Mouse (Mus musculus) heart, embryonic 13.5 days (tissue): Measurements from ENCODE around the gene Olfr1154. TPM values are rescaled to one million over a fixed set of nuclear protein-coding genes. Genes with fewer than 3 reads are reported as not detected.

Source experiments
- ATAC-seq: fragments of 200-750 bp; cut with Nextera tagmentation; 2 replicates; pipeline ENCODE4 v1.8.0; 2017; ENCODE audit warnings: moderate TSS enrichment; ENCODE audit not compliant: insufficient number of reproducible peaks, low FRiP score, low TSS enrichment; ENCODE audit errors: extremely low read depth
- H3K27ac ChIP-seq: fragments of 300-500 bp; sonication (generic); replicated peaks from 2 replicates; pipeline ENCODE4 v1.5.1; 2015; ENCODE audit warnings: moderate library complexity, mild to moderate bottlenecking, inconsistent platforms
- H3K27me3 ChIP-seq: fragments of 300-500 bp; sonication (generic); replicated peaks from 2 replicates; pipeline ENCODE4 v1.6.1; 2015; ENCODE audit warnings: mild to moderate bottlenecking, inconsistent platforms
- H3K36me3 ChIP-seq: fragments of 300-500 bp; sonication (generic); 2 replicates; pipeline ENCODE4 v1.6.1; 2015; ENCODE audit warnings: mild to moderate bottlenecking, inconsistent platforms
- H3K4me1 ChIP-seq: fragments of 300-500 bp; sonication (generic); 2 replicates; pipeline ENCODE4 v1.6.1; 2015; ENCODE audit warnings: inconsistent platforms
- H3K4me2 ChIP-seq: fragments of 300-500 bp; sonication (generic); 2 replicates; pipeline ENCODE4 v1.6.1; 2015; ENCODE audit warnings: inconsistent platforms, mild to moderate bottlenecking, moderate library complexity
- H3K4me3 ChIP-seq: fragments of 300-500 bp; sonication (generic); 2 replicates; pipeline ENCODE4 v1.5.1; 2015; ENCODE audit warnings: moderate library complexity, mild to moderate bottlenecking, inconsistent platforms
- H3K9ac ChIP-seq: fragments of 300-500 bp; sonication (generic); 2 replicates; pipeline ENCODE4 v1.6.1; 2015; ENCODE audit warnings: inconsistent platforms, mild to moderate bottlenecking, moderate library complexity
- H3K9me3 ChIP-seq: fragments of 300-500 bp; sonication (generic); 2 replicates; pipeline ENCODE4 v1.6.1; 2016; ENCODE audit warnings: inconsistent platforms
- WGBS: fragments of 180-500 bp; shearing (Covaris S2); methylation state at CpG from one replicate; pipeline ENCODE4 v1.1.7; 2015; ENCODE audit warnings: mixed read lengths; 5-methylcytosine and 5-hydroxymethylcytosine counted together
- polyA plus RNA-seq: library from polyadenylated mRNA; unstranded; fragments of >200 nt; fragmentation: Nextera tagmentation; extraction: Ambion mirVana; gene quantifications from 2 replicates; pipeline ENCODE4 v1.2.1, GENCODE M21; 2015

The Olfr1154 gene
- not detected in 2 replicates for polyA plus RNA-seq

- Histone ChIP-seq H3K36me3 (no peaks in the 10 kb centered on the region), H3K4me3 (no peak within 1 kb of the TSS), H3K27me3 (no peaks in the 10 kb centered on the region), H3K4me1 (no peaks in the 10 kb centered on the region), H3K9ac (no peak within 1 kb of the TSS), H3K27ac (no peak within 1 kb of the TSS), H3K9me3 (no peaks in the 10 kb centered on the region), H3K4me2 (no peak within 1 kb of the TSS)
- WGBS = 74% methylated on average over 1 of the region's 1 CpGs
- no peak for ATAC-seq
Measured at GRCm38 (mm10) chr2:87905066-87905465, at the start of gene Olfr1154. Gene Olfr1154 (minus strand): TSS chr2:87905166.

DNA sequence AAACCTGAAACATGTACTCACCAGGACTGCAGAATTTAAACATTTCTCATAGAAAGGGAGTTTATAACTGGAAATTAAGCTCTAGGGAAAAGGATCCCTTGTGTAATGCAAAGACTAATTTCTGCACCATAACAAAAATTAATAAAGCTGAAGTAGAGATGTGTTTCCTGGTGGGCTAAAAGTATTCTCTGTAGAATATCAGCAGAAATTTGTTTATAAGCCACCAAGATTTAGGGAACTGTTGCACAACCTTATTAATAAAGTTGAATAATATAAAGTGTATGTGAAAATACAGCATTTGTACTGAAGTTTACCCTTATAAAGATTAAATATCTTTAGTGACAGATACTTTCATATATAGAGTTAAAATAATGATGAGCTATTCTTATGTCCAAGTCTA, 48.0 kb upstream of the Olfr1154 start, which contains the start of gene Olfr1156:
Gene Olfr1156, minus strand, starts transcription at position 101 of the 400 bp plus-strand sequence.
- Histone ChIP-seq H3K9me3 (no peaks in the 10 kb centered on the region), H3K4me1 (no peaks in the 10 kb centered on the region), H3K27ac (no peak within 1 kb of the TSS), H3K27me3 (no peaks in the 10 kb centered on the region), H3K9ac (no peak within 1 kb of the TSS), H3K4me2 (no peak within 1 kb of the TSS), H3K4me3 (no peak within 1 kb of the TSS), H3K36me3 (no peaks in the 10 kb centered on the region)
- no peak for ATAC-seq

DNA sequence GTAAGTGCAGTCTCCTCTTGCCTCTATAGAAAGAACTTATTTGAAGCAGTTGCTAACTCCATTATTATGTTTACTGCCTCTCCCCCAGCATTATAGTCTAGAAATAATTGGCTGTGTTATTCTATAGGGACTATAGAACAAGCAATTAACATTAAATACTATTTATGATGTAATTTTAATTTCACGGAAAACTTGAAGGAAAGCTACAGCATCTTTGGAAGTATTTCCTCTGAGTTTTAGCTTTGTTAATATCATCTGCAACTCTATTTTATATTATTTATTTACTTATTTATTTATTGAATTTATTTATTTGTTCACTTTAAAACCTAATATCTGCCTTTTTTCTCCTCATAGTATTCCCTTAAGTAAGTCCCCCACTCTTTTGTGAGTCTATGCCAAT, 40.1 kb upstream of the Olfr1154 start, which contains the start of gene Olfr1155:
Gene Olfr1155, minus strand, starts transcription at position 101 of the 400 bp plus-strand sequence.
- Histone ChIP-seq H3K4me2 (no peak within 1 kb of the TSS), H3K9ac (no peak within 1 kb of the TSS), H3K36me3 (no peaks in the 10 kb centered on the region), H3K27ac (no peak within 1 kb of the TSS), H3K9me3 (no peaks in the 10 kb centered on the region; the same call in 1 of the 2 replicates), H3K4me3 (no peak within 1 kb of the TSS), H3K4me1 (no peaks in the 10 kb centered on the region), H3K27me3 (no peaks in the 10 kb centered on the region)
- WGBS = 89% methylated on average over 1 of the region's 1 CpGs
- no peak for ATAC-seq

DNA sequence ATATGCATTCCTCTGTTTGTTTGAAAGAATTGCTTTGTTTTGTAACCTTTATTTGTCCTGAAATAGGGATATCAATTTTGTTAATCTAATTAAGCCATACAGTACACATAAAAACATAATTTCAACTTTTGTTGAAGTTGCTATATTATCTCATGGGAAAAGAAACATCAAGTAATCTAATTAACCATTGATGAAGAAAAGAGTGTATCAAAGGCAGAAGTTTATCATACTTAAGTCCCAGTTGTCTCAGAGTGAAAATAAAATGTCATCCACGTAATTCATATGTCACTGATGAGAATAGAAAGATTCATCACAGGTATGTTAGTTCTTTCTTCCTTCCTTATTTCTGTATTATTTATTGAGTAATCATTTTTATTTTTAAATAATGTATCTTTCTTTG, 10.3 kb downstream of the Olfr1154 start, which contains the start of gene Olfr1153:
Gene Olfr1153, plus strand, starts transcription at position 301 of the 400 bp plus-strand sequence.
- H3K9me3 ChIP-seq = no peaks in the 10 kb centered on the region
- ATAC-seq = no peak
- H3K36me3 ChIP-seq = no peaks in the 10 kb centered on the region
- H3K9ac ChIP-seq = no peak within 1 kb of the TSS
- no peak within 1 kb of the TSS for H3K4me2 ChIP-seq
- no peak within 1 kb of the TSS for H3K4me3 ChIP-seq
- WGBS = 64% methylated on average over 1 of the region's 1 CpGs
- H3K4me1 ChIP-seq = no peaks in the 10 kb centered on the region
- H3K27me3 ChIP-seq = no peaks in the 10 kb centered on the region
- H3K27ac ChIP-seq = no peak within 1 kb of the TSS

DNA sequence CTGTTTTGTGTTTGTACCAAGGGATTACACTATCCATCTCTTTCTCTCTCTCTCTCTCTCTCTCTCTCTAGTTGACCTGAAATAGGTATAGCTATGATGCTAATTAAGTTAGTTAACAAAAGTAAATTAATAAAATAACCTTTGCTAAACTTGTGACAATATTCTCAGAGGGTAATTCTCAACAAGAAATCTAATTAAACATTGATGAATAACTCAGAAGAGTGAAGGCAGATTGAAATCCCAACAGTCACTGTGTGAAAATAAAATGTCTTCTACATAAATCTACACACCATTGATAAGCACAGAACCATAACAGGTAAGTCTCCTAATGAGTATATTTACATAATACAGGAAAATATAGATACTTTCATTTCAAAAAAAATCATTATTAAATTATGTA, 38.8 kb downstream of the Olfr1154 start, which contains the start of gene Olfr1152:
Gene Olfr1152, plus strand, starts transcription at position 301 of the 400 bp plus-strand sequence.
- no peak for ATAC-seq

GRCm38 (mm10) chr2:87855562-87855961, 49.4 kb downstream of the Olfr1154 start, which contains the start of gene Olfr1151:
Gene Olfr1151 (plus strand): TSS chr2:87855862.
- Histone ChIP-seq H3K4me1 (no peaks in the 10 kb centered on the region), H3K4me2 (no peak within 1 kb of the TSS), H3K9ac (no peak within 1 kb of the TSS), H3K27ac (no peak within 1 kb of the TSS), H3K27me3 (no peaks in the 10 kb centered on the region), H3K9me3 (peaks cover 3% of the 10 kb centered on the region; the same call in 1 of the 2 replicates), H3K36me3 (no peaks in the 10 kb centered on the region), H3K4me3 (no peak within 1 kb of the TSS)
- ATAC-seq = no peak
- WGBS = 77% methylated on average over 1 of the region's 1 CpGs

More for the DNA sequence above, 38.8 kb downstream of the Olfr1154 start, which contains the start of gene Olfr1152:
- Histone ChIP-seq H3K4me3 (no peak within 1 kb of the TSS), H3K4me1 (no peaks in the 10 kb centered on the region), H3K9me3 (0 out of 2 replicates have a peak, but pooled peaks cover 3% of the 10 kb centered on the region), H3K27ac (no peak within 1 kb of the TSS), H3K27me3 (no peaks in the 10 kb centered on the region), H3K4me2 (no peak within 1 kb of the TSS), H3K36me3 (no peaks in the 10 kb centered on the region), H3K9ac (no peak within 1 kb of the TSS)

Other genes with a start within 250 kb of the Olfr1154 start
- not detected in 2 replicates for gene Olfr1134, start 246.7 kb downstream of the Olfr1154 start, polyA plus RNA-seq
- not detected in 2 replicates for gene Olfr1135, start 231.5 kb downstream of the Olfr1154 start, polyA plus RNA-seq
- not detected in 2 replicates for gene Olfr1136, start 211.2 kb downstream of the Olfr1154 start, polyA plus RNA-seq
- not detected in 2 replicates for gene Olfr1137, start 192.0 kb downstream of the Olfr1154 start, polyA plus RNA-seq
- gene Olfr1138, start 165.2 kb downstream of the Olfr1154 start, polyA plus RNA-seq = not detected in 2 replicates
- gene Olfr1140, start 161.4 kb downstream of the Olfr1154 start, polyA plus RNA-seq = not detected in 2 replicates
- not detected in 2 replicates for gene Olfr1141, start 151.2 kb downstream of the Olfr1154 start, polyA plus RNA-seq
- gene Olfr152, start 125.7 kb downstream of the Olfr1154 start, polyA plus RNA-seq = not detected in 2 replicates
- not detected in 2 replicates for gene Olfr1143, start 104.6 kb downstream of the Olfr1154 start, polyA plus RNA-seq
- not detected in 2 replicates for gene Olfr1145, start 95.3 kb downstream of the Olfr1154 start, polyA plus RNA-seq
- not detected in 2 replicates for gene Olfr1148, start 74.6 kb downstream of the Olfr1154 start, polyA plus RNA-seq
- gene Olfr1150-ps1, start 61.2 kb downstream of the Olfr1154 start, polyA plus RNA-seq = not detected in 2 replicates
- not detected in 2 replicates for gene Olfr1151, start 49.3 kb downstream of the Olfr1154 start, polyA plus RNA-seq
- gene Olfr1152, start 38.7 kb downstream of the Olfr1154 start, polyA plus RNA-seq = not detected in 2 replicates
- gene Olfr1153, start 10.2 kb downstream of the Olfr1154 start, polyA plus RNA-seq = not detected in 2 replicates
- gene Olfr1155, start 40.0 kb upstream of the Olfr1154 start, polyA plus RNA-seq = not detected in 2 replicates
- not detected in 2 replicates for gene Olfr1156, start 47.9 kb upstream of the Olfr1154 start, polyA plus RNA-seq
- not detected in 2 replicates for gene Olfr1157, start 63.1 kb upstream of the Olfr1154 start, polyA plus RNA-seq
- gene Olfr74, start 69.5 kb upstream of the Olfr1154 start, polyA plus RNA-seq = not detected in 2 replicates
- not detected in 2 replicates for gene Olfr1158, start 84.9 kb upstream of the Olfr1154 start, polyA plus RNA-seq
- gene Olfr1160, start 103.1 kb upstream of the Olfr1154 start, polyA plus RNA-seq = not detected in 2 replicates
- not detected in 2 replicates for gene Olfr1161, start 117.6 kb upstream of the Olfr1154 start, polyA plus RNA-seq
- gene Olfr73, start 132.5 kb upstream of the Olfr1154 start, polyA plus RNA-seq = not detected in 2 replicates
- not detected in 2 replicates for gene Olfr1162, start 146.0 kb upstream of the Olfr1154 start, polyA plus RNA-seq
- gene Olfr1163, start 166.7 kb upstream of the Olfr1154 start, polyA plus RNA-seq = not detected in 2 replicates
- not detected in 2 replicates for gene Olfr1164, start 188.8 kb upstream of the Olfr1154 start, polyA plus RNA-seq
- not detected in 2 replicates for gene Olfr1166, start 223.1 kb upstream of the Olfr1154 start, polyA plus RNA-seq